Mouse (Mus musculus): ENCODE results near the gene Gpr171. TPM values are rescaled to one million over a fixed set of nuclear protein-coding genes. Genes with fewer than 3 reads are reported as not detected.
A peak's percentile ranks its signal among the peaks of the same experiment; 100 is the strongest.

The Gpr171 gene
- polyA plus RNA-seq, 1 experiment from 2014 or later: 0.20 TPM

GRCm38 (mm10) chr3:59107439-59107838 is 5.8 kb upstream of the Gpr171 start:
- Histone ChIP-seq H3K4me2 (ENCODE audit: low read length) (no peak overlapping the region), H3K36me3 (ENCODE audit: insufficient read depth, low read length) (no peaks in the 10 kb centered on the region), H3K27ac (no peak overlapping the region), H3K27me3 (ENCODE audit: insufficient read depth, low read length) (no peaks in the 10 kb centered on the region), H3K4me1 (replicated peaks; ENCODE audit: insufficient read depth, low read length) (no peaks in the 10 kb centered on the region), H3K4me3 (replicated peaks; ENCODE audit: low read depth, low read length) (no peak overlapping the region), H3K9me3 (replicated peaks; ENCODE audit: low read length) (no peaks in the 10 kb centered on the region), H3K9ac (ENCODE audit: low read depth, low read length) (no peak overlapping the region)
- DNase-seq (ENCODE audit: low spot score) (no peak), ATAC-seq (replicated peaks; ENCODE audit: low FRiP score, low read depth) (no peak)
- TF ChIP-seq CTCF (IDR thresholded peaks at IDR 0.05; ENCODE audit: low read depth): no peak
- WGBS: 98% methylated on average over 4 of the region's 4 CpGs

- Histone ChIP-seq H3K4me3 (replicated peaks; ENCODE audit: low read depth, low read length) (no peak overlapping the region), H3K27ac (no peak overlapping the region), H3K9ac (ENCODE audit: low read depth, low read length) (no peak overlapping the region), H3K27me3 (ENCODE audit: insufficient read depth, low read length) (no peaks in the 10 kb centered on the region), H3K36me3 (ENCODE audit: insufficient read depth, low read length) (no peaks in the 10 kb centered on the region), H3K4me1 (replicated peaks; ENCODE audit: insufficient read depth, low read length) (no peaks in the 10 kb centered on the region), H3K9me3 (replicated peaks; ENCODE audit: low read length) (no peaks in the 10 kb centered on the region), H3K4me2 (ENCODE audit: low read length) (no peak overlapping the region)
- ATAC-seq (replicated peaks; ENCODE audit: low FRiP score, low read depth): no peak
- 85% methylated on average over 4 of the region's 4 CpGs for WGBS
- DNase-seq (ENCODE audit: low spot score): no peak
- TF ChIP-seq CTCF (IDR thresholded peaks at IDR 0.05; ENCODE audit: low read depth): no peak
Observed at GRCm38 (mm10) chr3:59104462-59104861, 2.8 kb upstream of the Gpr171 start.

GRCm38 (mm10) chr3:59102146-59102545 is 525 bp upstream of the Gpr171 start:
- ATAC-seq (replicated peaks; ENCODE audit: low FRiP score, low read depth) (no peak), DNase-seq (ENCODE audit: low spot score) (no peak)
- Histone ChIP-seq H3K9me3 (replicated peaks; ENCODE audit: low read length) (no peaks in the 10 kb centered on the region), H3K4me2 (ENCODE audit: low read length) (no peak overlapping the region), H3K36me3 (ENCODE audit: insufficient read depth, low read length) (no peaks in the 10 kb centered on the region), H3K4me3 (replicated peaks; ENCODE audit: low read depth, low read length) (no peak overlapping the region), H3K27me3 (ENCODE audit: insufficient read depth, low read length) (no peaks in the 10 kb centered on the region), H3K27ac (no peak overlapping the region), H3K4me1 (replicated peaks; ENCODE audit: insufficient read depth, low read length) (no peaks in the 10 kb centered on the region), H3K9ac (ENCODE audit: low read depth, low read length) (no peak overlapping the region)
- TF ChIP-seq CTCF (IDR thresholded peaks at IDR 0.05; ENCODE audit: low read depth): no peak
- WGBS: 96% methylated on average over 2 of the region's 2 CpGs

GRCm38 (mm10) chr3:59098540-59098939 is 3.1 kb downstream of the Gpr171 start:
- Histone ChIP-seq H3K4me2 (ENCODE audit: low read length) (no peak overlapping the region), H3K9ac (ENCODE audit: low read depth, low read length) (no peak overlapping the region), H3K4me3 (replicated peaks; ENCODE audit: low read depth, low read length) (no peak overlapping the region), H3K36me3 (ENCODE audit: insufficient read depth, low read length) (no peaks in the 10 kb centered on the region), H3K4me1 (replicated peaks; ENCODE audit: insufficient read depth, low read length) (no peaks in the 10 kb centered on the region), H3K27ac (no peak overlapping the region), H3K27me3 (ENCODE audit: insufficient read depth, low read length) (no peaks in the 10 kb centered on the region), H3K9me3 (replicated peaks; ENCODE audit: low read length) (no peaks in the 10 kb centered on the region)
- DNase-seq (ENCODE audit: low spot score) (no peak), ATAC-seq (replicated peaks; ENCODE audit: low FRiP score, low read depth) (no peak)
- no peak for TF ChIP-seq CTCF (IDR thresholded peaks at IDR 0.05; ENCODE audit: low read depth)
- 76% methylated on average over 10 of the region's 10 CpGs for WGBS

GRCm38 (mm10) chr3:59097421-59097820 is 4.2 kb downstream of the Gpr171 start:
- ATAC-seq (replicated peaks; ENCODE audit: low FRiP score, low read depth) (no peak), DNase-seq (ENCODE audit: low spot score) (no peak)
- H3K9me3 ChIP-seq (replicated peaks; ENCODE audit: low read length): no peaks in the 10 kb centered on the region
- no peak overlapping the region for H3K9ac ChIP-seq (ENCODE audit: low read depth, low read length)
- no peak overlapping the region for H3K4me2 ChIP-seq (ENCODE audit: low read length)
- 83% methylated on average over 6 of the region's 6 CpGs for WGBS
- H3K27me3 ChIP-seq (ENCODE audit: insufficient read depth, low read length): no peaks in the 10 kb centered on the region
- H3K4me3 ChIP-seq (replicated peaks; ENCODE audit: low read depth, low read length): no peak overlapping the region
- no peak overlapping the region for H3K27ac ChIP-seq
- TF ChIP-seq CTCF (IDR thresholded peaks at IDR 0.05; ENCODE audit: low read depth): no peak
- H3K36me3 ChIP-seq (ENCODE audit: insufficient read depth, low read length): no peaks in the 10 kb centered on the region
- H3K4me1 ChIP-seq (replicated peaks; ENCODE audit: insufficient read depth, low read length): no peaks in the 10 kb centered on the region

- no peak for ATAC-seq (replicated peaks; ENCODE audit: low FRiP score, low read depth)
- Histone ChIP-seq H3K36me3 (ENCODE audit: insufficient read depth, low read length) (no peaks in the 10 kb centered on the region), H3K27ac (no peak overlapping the region), H3K9me3 (replicated peaks; ENCODE audit: low read length) (no peaks in the 10 kb centered on the region), H3K27me3 (ENCODE audit: insufficient read depth, low read length) (no peaks in the 10 kb centered on the region), H3K4me1 (replicated peaks; ENCODE audit: insufficient read depth, low read length) (no peaks in the 10 kb centered on the region), H3K9ac (ENCODE audit: low read depth, low read length) (no peak overlapping the region), H3K4me2 (ENCODE audit: low read length) (no peak overlapping the region), H3K4me3 (replicated peaks; ENCODE audit: low read depth, low read length) (no peak overlapping the region)
- WGBS: 55% methylated on average over 11 of the region's 11 CpGs
- DNase-seq (ENCODE audit: low spot score): no peak
- no peak for TF ChIP-seq CTCF (IDR thresholded peaks at IDR 0.05; ENCODE audit: low read depth)
Observed at GRCm38 (mm10) chr3:59092702-59093101, 8.9 kb downstream of the Gpr171 start.

- peak; percentile 75 for ATAC-seq (replicated peaks; ENCODE audit: low FRiP score, low read depth)
- Histone ChIP-seq H3K4me2 (ENCODE audit: low read length) (no peak overlapping the region), H3K4me1 (replicated peaks; ENCODE audit: insufficient read depth, low read length) (peaks cover 6% of the 10 kb centered on the region; the same call in 1 of the 2 replicates), H3K27me3 (ENCODE audit: insufficient read depth, low read length) (no peaks in the 10 kb centered on the region), H3K27ac (no peak overlapping the region), H3K4me3 (replicated peaks; ENCODE audit: low read depth, low read length) (no peak overlapping the region), H3K9me3 (replicated peaks; ENCODE audit: low read length) (no peaks in the 10 kb centered on the region), H3K9ac (ENCODE audit: low read depth, low read length) (no peak overlapping the region), H3K36me3 (ENCODE audit: insufficient read depth, low read length) (no peaks in the 10 kb centered on the region)
- TF ChIP-seq CTCF (IDR thresholded peaks at IDR 0.05; ENCODE audit: low read depth): no peak
- 7% methylated on average over 7 of the region's 7 CpGs for WGBS
- peak; percentile 12 for DNase-seq (ENCODE audit: low spot score)
Observed at GRCm38 (mm10) chr3:59080919-59081318, 20.7 kb downstream of the Gpr171 start.

Measured in kidney, postnatal 0 days (tissue).